Mouse (Mus musculus) midbrain, embryonic 13.5 days (tissue): ENCODE measurements around the gene Slc25a30. TPM values are rescaled to one million over a fixed set of nuclear protein-coding genes. Genes with fewer than 3 reads are reported as not detected.

Experiments
- ATAC-seq: fragments of 200-750 bp; cut with Nextera tagmentation; 2 replicates; pipeline ENCODE4 v1.8.0; 2017; ENCODE audit warnings: mild to moderate bottlenecking, moderate TSS enrichment, moderate library complexity
- H3K27ac ChIP-seq: fragments of 300-500 bp; sonication (generic); 2 replicates; pipeline ENCODE4 v1.5.1; 2015; ENCODE audit warnings: inconsistent platforms, mild to moderate bottlenecking, moderate library complexity
- H3K27me3 ChIP-seq: fragments of 300-500 bp; sonication (generic); 2 replicates; pipeline ENCODE4 v1.6.1; 2015; ENCODE audit warnings: mild to moderate bottlenecking, inconsistent platforms
- H3K36me3 ChIP-seq: fragments of 300-500 bp; sonication (generic); 2 replicates; pipeline ENCODE4 v1.6.1; 2015; ENCODE audit warnings: mild to moderate bottlenecking, inconsistent platforms
- H3K4me1 ChIP-seq: fragments of 300-500 bp; sonication (generic); replicated peaks from 2 replicates; pipeline ENCODE4 v1.6.1; 2015; ENCODE audit warnings: inconsistent platforms
- H3K4me2 ChIP-seq: fragments of 300-500 bp; sonication (generic); replicated peaks from 2 replicates; pipeline ENCODE4 v1.6.1; 2015; ENCODE audit warnings: moderate library complexity, mild to moderate bottlenecking, inconsistent platforms
- H3K4me3 ChIP-seq: fragments of 300-500 bp; sonication (generic); replicated peaks from 2 replicates; pipeline ENCODE4 v1.5.1; 2015; ENCODE audit warnings: mild to moderate bottlenecking, inconsistent platforms
- H3K9ac ChIP-seq: fragments of 300-500 bp; sonication (generic); replicated peaks from 2 replicates; pipeline ENCODE4 v1.6.1; 2015; ENCODE audit warnings: mild to moderate bottlenecking, inconsistent platforms
- H3K9me3 ChIP-seq: fragments of 300-500 bp; sonication (generic); 2 replicates; pipeline ENCODE4 v1.6.1; 2016; ENCODE audit warnings: mild to moderate bottlenecking, inconsistent platforms
- WGBS: fragments of 180-500 bp; shearing (Covaris S2); methylation state at CpG from one replicate; pipeline ENCODE4 v1.1.7; 2015; 5-methylcytosine and 5-hydroxymethylcytosine counted together
- polyA plus RNA-seq: library from polyadenylated mRNA; unstranded; fragments of >200 nt; fragmentation: Nextera tagmentation; extraction: Ambion mirVana; gene quantifications from 2 replicates; pipeline ENCODE4 v1.2.1, GENCODE M21; 2015

Slc25a30 gene
- polyA plus RNA-seq, 1 experiment from 2014 or later, result 9.4 TPM

GRCm38 (mm10) chr14:75826851-75827410 is 40.1 kb upstream of the Slc25a30 start:
- Histone ChIP-seq H3K4me2 (no peak overlapping the region), H3K27me3 (peaks cover 17% of the 10 kb centered on the region), H3K36me3 (no peaks in the 10 kb centered on the region), H3K4me1 (peaks cover 10% of the 10 kb centered on the region; the same call in 1 of the 2 replicates), H3K27ac (no peak overlapping the region), H3K4me3 (no peak overlapping the region), H3K9ac (no peak overlapping the region), H3K9me3 (no peaks in the 10 kb centered on the region)
- ATAC-seq, result no peak
- 81% methylated on average over 3 of the region's 3 CpGs for WGBS

GRCm38 (mm10) chr14:75820007-75820406 is 33.2 kb upstream of the Slc25a30 start:
- 84% methylated on average over 5 of the region's 5 CpGs for WGBS
- Histone ChIP-seq H3K27ac (no peak overlapping the region), H3K9ac (no peak overlapping the region), H3K4me2 (no peak overlapping the region), H3K4me3 (no peak overlapping the region), H3K27me3 (no peaks in the 10 kb centered on the region), H3K36me3 (no peaks in the 10 kb centered on the region), H3K9me3 (no peaks in the 10 kb centered on the region), H3K4me1 (no peaks in the 10 kb centered on the region)
- no peak for ATAC-seq

GRCm38 (mm10) chr14:75819341-75819740 is 32.5 kb upstream of the Slc25a30 start:
- Histone ChIP-seq H3K9me3 (no peaks in the 10 kb centered on the region), H3K9ac (no peak overlapping the region), H3K4me2 (no peak overlapping the region), H3K36me3 (no peaks in the 10 kb centered on the region), H3K27me3 (no peaks in the 10 kb centered on the region), H3K27ac (no peak overlapping the region), H3K4me1 (no peaks in the 10 kb centered on the region), H3K4me3 (no peak overlapping the region)
- ATAC-seq, result no peak
- WGBS, result 79% methylated on average over 2 of the region's 2 CpGs

GRCm38 (mm10) chr14:75818528-75818927 is 31.7 kb upstream of the Slc25a30 start:
- Histone ChIP-seq H3K4me2 (no peak overlapping the region), H3K9me3 (no peaks in the 10 kb centered on the region), H3K4me1 (no peaks in the 10 kb centered on the region), H3K9ac (no peak overlapping the region), H3K4me3 (no peak overlapping the region), H3K27ac (no peak overlapping the region), H3K27me3 (no peaks in the 10 kb centered on the region), H3K36me3 (no peaks in the 10 kb centered on the region)
- WGBS, result 91% methylated on average over 2 of the region's 2 CpGs
- no peak for ATAC-seq

GRCm38 (mm10) chr14:75809931-75810330 is 23.1 kb upstream of the Slc25a30 start:
- Histone ChIP-seq H3K27me3 (no peaks in the 10 kb centered on the region), H3K36me3 (no peaks in the 10 kb centered on the region), H3K9me3 (no peaks in the 10 kb centered on the region), H3K4me2 (no peak overlapping the region), H3K27ac (no peak overlapping the region), H3K9ac (no peak overlapping the region), H3K4me1 (no peaks in the 10 kb centered on the region), H3K4me3 (no peak overlapping the region)
- ATAC-seq, result no peak
- 88% methylated on average over 6 of the region's 6 CpGs for WGBS

GRCm38 (mm10) chr14:75807800-75808199 is 21.0 kb upstream of the Slc25a30 start:
- Histone ChIP-seq H3K9me3 (no peaks in the 10 kb centered on the region), H3K36me3 (no peaks in the 10 kb centered on the region), H3K4me2 (no peak overlapping the region), H3K27ac (no peak overlapping the region), H3K27me3 (no peaks in the 10 kb centered on the region), H3K4me1 (no peaks in the 10 kb centered on the region), H3K4me3 (no peak overlapping the region), H3K9ac (no peak overlapping the region)
- ATAC-seq, result no peak
- WGBS, result 77% methylated on average over 8 of the region's 8 CpGs

- no peaks in the 10 kb centered on the region for H3K4me1 ChIP-seq
- WGBS, result 57% methylated on average over 5 of the region's 5 CpGs
Measured at GRCm38 (mm10) chr14:75797769-75798386, 11.0 kb upstream of the Slc25a30 start.

GRCm38 (mm10) chr14:75795918-75796317 is 9.1 kb upstream of the Slc25a30 start:
- WGBS, result 85% methylated on average over 4 of the region's 4 CpGs
- no peak overlapping the region for H3K4me3 ChIP-seq
- no peak for ATAC-seq
- no peaks in the 10 kb centered on the region for H3K27me3 ChIP-seq
- no peaks in the 10 kb centered on the region for H3K36me3 ChIP-seq
- H3K27ac ChIP-seq, result no peak overlapping the region
- no peak overlapping the region for H3K4me2 ChIP-seq
- H3K4me1 ChIP-seq, result no peaks in the 10 kb centered on the region
- no peak overlapping the region for H3K9ac ChIP-seq
- no peaks in the 10 kb centered on the region for H3K9me3 ChIP-seq

More at GRCm38 (mm10) chr14:75797769-75798386, 11.0 kb upstream of the Slc25a30 start:
- Histone ChIP-seq H3K4me3 (no peak overlapping the region), H3K9me3 (no peaks in the 10 kb centered on the region), H3K27ac (no peak overlapping the region), H3K27me3 (no peaks in the 10 kb centered on the region), H3K4me2 (no peak overlapping the region), H3K9ac (no peak overlapping the region), H3K36me3 (no peaks in the 10 kb centered on the region)
- no peak for ATAC-seq

- no peaks in the 10 kb centered on the region for H3K27me3 ChIP-seq
- no peak overlapping the region for H3K9ac ChIP-seq
- no peaks in the 10 kb centered on the region for H3K36me3 ChIP-seq
- no peak overlapping the region for H3K4me3 ChIP-seq
- no peaks in the 10 kb centered on the region for H3K9me3 ChIP-seq
- 82% methylated on average over 5 of the region's 5 CpGs for WGBS
- H3K4me1 ChIP-seq, result no peaks in the 10 kb centered on the region
- no peak overlapping the region for H3K27ac ChIP-seq
- no peak for ATAC-seq
- no peak overlapping the region for H3K4me2 ChIP-seq
Measured at GRCm38 (mm10) chr14:75794726-75795125, 7.9 kb upstream of the Slc25a30 start.

GRCm38 (mm10) chr14:75794324-75794723 is 7.5 kb upstream of the Slc25a30 start:
- no peaks in the 10 kb centered on the region for H3K9me3 ChIP-seq
- no peak overlapping the region for H3K9ac ChIP-seq
- no peak overlapping the region for H3K4me3 ChIP-seq
- no peak for ATAC-seq
- H3K4me1 ChIP-seq, result no peaks in the 10 kb centered on the region
- H3K36me3 ChIP-seq, result no peaks in the 10 kb centered on the region
- H3K27ac ChIP-seq, result no peak overlapping the region
- WGBS, result 66% methylated on average over 6 of the region's 6 CpGs
- no peak overlapping the region for H3K4me2 ChIP-seq
- H3K27me3 ChIP-seq, result no peaks in the 10 kb centered on the region

- no peak overlapping the region for H3K27ac ChIP-seq
- no peaks in the 10 kb centered on the region for H3K9me3 ChIP-seq
- H3K4me2 ChIP-seq, result no peak overlapping the region
- 91% methylated on average over 4 of the region's 4 CpGs for WGBS
- H3K9ac ChIP-seq, result no peak overlapping the region
- ATAC-seq, result no peak
- no peaks in the 10 kb centered on the region for H3K36me3 ChIP-seq
- no peaks in the 10 kb centered on the region for H3K4me1 ChIP-seq
- no peak overlapping the region for H3K4me3 ChIP-seq
- H3K27me3 ChIP-seq, result peaks cover 10% of the 10 kb centered on the region
Measured at GRCm38 (mm10) chr14:75793110-75793509, 6.3 kb upstream of the Slc25a30 start.

- no peak for ATAC-seq
- no peaks in the 10 kb centered on the region for H3K9me3 ChIP-seq
- H3K4me3 ChIP-seq, result no peak overlapping the region
- H3K27ac ChIP-seq, result no peak overlapping the region
- H3K4me1 ChIP-seq, result 0 out of 2 replicates have a peak, but pooled peaks cover 3% of the 10 kb centered on the region
- peaks cover 16% of the 10 kb centered on the region for H3K27me3 ChIP-seq
- no peaks in the 10 kb centered on the region for H3K36me3 ChIP-seq
- no peak overlapping the region for H3K4me2 ChIP-seq
- 83% methylated on average over 3 of the region's 3 CpGs for WGBS
- no peak overlapping the region for H3K9ac ChIP-seq
Measured at GRCm38 (mm10) chr14:75791372-75791771, 4.5 kb upstream of the Slc25a30 start.
